Mouse (Mus musculus): ENCODE measurements at regions not wholly inside any gene's neighbourhood (a gene's known extent, or its start where the extent isn't known, plus 50 kb on each side); places are given as distances from the start of the nearest gene placed in this dataset.

DNA sequence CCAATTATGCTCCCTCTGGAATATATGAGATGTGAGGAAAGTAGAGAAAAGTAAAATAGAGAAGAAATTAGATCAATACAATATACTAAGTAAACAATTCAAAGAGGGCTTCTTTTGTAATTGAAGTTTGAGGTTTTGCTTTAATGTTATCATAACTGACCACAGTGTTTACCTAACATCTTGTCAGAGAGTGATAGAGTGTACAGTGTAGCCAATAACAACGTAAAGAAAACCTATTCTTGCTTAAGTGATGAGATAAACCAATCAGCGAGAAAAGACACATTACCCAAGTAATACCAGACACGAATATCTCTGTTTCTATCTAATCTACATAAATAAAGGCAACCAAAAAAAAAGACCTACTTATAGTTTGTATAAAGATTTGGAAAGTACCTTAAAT lies 577.0 kb downstream of the Efna5 start:
- 45% methylated on average over 3 of the region's 3 CpGs for whole genome bisulfite sequencing

DNA sequence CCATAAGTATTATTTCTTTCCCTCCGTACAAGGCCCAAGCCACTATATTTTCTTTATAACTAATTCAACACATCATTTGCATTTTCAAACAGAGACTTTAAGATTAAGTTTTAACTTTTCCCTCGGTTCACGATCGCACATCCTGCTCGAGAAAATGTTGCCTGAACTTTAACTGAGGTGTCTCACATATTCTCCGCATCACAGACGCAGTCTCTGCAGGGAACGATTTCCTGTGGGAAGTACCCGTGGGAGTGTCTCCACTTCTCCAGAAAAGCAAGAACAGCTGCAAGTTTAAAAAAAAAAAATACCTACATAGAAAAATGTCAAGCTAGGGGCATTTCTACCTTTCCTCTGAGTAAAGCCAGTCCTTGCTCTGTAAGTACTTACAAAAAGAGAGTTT lies 581.2 kb downstream of the Efna5 start:
- no peaks in the 10 kb centered on the region for H3K36me3 ChIP-seq (ENCODE audit: control insufficient read depth, insufficient read depth, low read length)
- no peak overlapping the region for H3K4me2 ChIP-seq (ENCODE audit: low read depth, low read length)
- no peak overlapping the region for H3K4me3 ChIP-seq (ENCODE audit: low read length)
- H3K27me3 ChIP-seq (replicated peaks; ENCODE audit: control insufficient read depth, insufficient read depth, low read length): no peaks in the 10 kb centered on the region
- H3K27ac ChIP-seq (ENCODE audit: low read length): no peak overlapping the region
- no peak for ATAC-seq
- no peak overlapping the region for H3K9ac ChIP-seq (ENCODE audit: low read depth, low read length)
- no peaks in the 10 kb centered on the region for H3K9me3 ChIP-seq (ENCODE audit: control insufficient read depth, low read length)
- 64% methylated on average over 9 of the region's 9 CpGs for WGBS
- H3K4me1 ChIP-seq (ENCODE audit: control insufficient read depth, insufficient read depth, low read length): no peaks in the 10 kb centered on the region

More for the DNA sequence above, 577.0 kb downstream of the Efna5 start:
- Histone ChIP-seq H3K9ac (ENCODE audit: low read depth, low read length) (no peak overlapping the region), H3K9me3 (ENCODE audit: control insufficient read depth, low read length) (no peaks in the 10 kb centered on the region), H3K36me3 (ENCODE audit: control insufficient read depth, insufficient read depth, low read length) (no peaks in the 10 kb centered on the region), H3K27me3 (replicated peaks; ENCODE audit: control insufficient read depth, insufficient read depth, low read length) (no peaks in the 10 kb centered on the region), H3K4me1 (ENCODE audit: control insufficient read depth, insufficient read depth, low read length) (no peaks in the 10 kb centered on the region), H3K4me3 (ENCODE audit: low read length) (no peak overlapping the region), H3K4me2 (ENCODE audit: low read depth, low read length) (no peak overlapping the region), H3K27ac (ENCODE audit: low read length) (no peak overlapping the region)
- ATAC-seq: no peak

DNA sequence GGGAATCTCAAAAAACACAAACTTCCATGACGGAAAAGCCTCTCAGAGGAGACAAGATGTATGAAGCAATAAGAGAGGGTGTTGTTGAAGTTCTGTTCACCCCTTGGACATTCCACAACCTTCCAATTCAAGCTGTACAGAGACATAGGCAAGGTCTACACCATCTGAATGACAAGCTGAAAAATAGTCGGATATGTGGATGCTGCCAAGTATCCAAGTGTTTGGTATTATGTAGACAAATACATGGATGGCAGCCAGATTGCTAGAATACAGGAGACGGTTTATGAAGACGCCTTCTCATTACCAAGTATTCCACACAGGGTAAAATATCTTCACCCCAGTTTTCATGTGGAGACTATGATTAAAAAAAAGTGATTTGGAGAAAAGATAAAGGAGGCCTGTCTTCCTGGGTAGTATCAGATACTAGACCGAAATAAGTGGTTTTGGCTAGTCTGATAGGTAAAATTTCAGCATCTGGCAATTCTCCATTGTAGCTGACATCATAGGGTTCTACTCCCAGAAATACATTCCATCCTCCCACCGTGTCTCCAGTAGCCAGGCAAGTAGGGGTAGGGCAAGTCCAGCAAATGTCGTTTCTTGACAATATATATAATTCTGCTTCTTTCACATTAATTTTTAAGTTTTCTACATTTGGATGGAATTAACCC lies 583.6 kb downstream of the Efna5 start:
- Histone ChIP-seq H3K4me3 (ENCODE audit: low read length) (no peak overlapping the region), H3K36me3 (ENCODE audit: control insufficient read depth, insufficient read depth, low read length) (no peaks in the 10 kb centered on the region), H3K4me2 (ENCODE audit: low read depth, low read length) (no peak overlapping the region), H3K9me3 (ENCODE audit: control insufficient read depth, low read length) (no peaks in the 10 kb centered on the region), H3K27ac (ENCODE audit: low read length) (no peak overlapping the region), H3K4me1 (ENCODE audit: control insufficient read depth, insufficient read depth, low read length) (no peaks in the 10 kb centered on the region), H3K27me3 (replicated peaks; ENCODE audit: control insufficient read depth, insufficient read depth, low read length) (no peaks in the 10 kb centered on the region), H3K9ac (ENCODE audit: low read depth, low read length) (no peak overlapping the region)
- 79% methylated on average over 7 of the region's 7 CpGs for WGBS
- ATAC-seq: no peak

DNA sequence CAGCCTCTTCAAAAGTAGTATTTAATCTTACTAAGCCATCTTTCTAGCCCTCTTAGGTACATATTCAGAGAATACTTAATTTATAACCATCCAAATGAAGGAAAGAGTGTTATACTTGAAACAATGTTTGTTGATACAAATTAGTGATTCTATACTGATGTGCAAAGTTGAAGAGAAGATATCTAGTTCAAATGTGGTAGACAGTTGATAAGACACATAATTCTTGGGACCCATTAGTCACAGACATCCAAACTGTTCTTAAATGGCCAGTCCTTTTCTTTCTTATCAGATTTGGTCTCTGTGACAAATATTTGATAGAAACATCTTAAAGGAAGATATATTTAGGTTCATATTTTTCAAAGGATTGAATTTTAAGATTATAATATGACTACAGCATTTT lies 585.7 kb downstream of the Efna5 start:
- Histone ChIP-seq H3K4me1 (ENCODE audit: control insufficient read depth, insufficient read depth, low read length) (no peaks in the 10 kb centered on the region), H3K4me2 (ENCODE audit: low read depth, low read length) (no peak overlapping the region), H3K27me3 (replicated peaks; ENCODE audit: control insufficient read depth, insufficient read depth, low read length) (no peaks in the 10 kb centered on the region), H3K27ac (ENCODE audit: low read length) (no peak overlapping the region), H3K36me3 (ENCODE audit: control insufficient read depth, insufficient read depth, low read length) (no peaks in the 10 kb centered on the region), H3K4me3 (ENCODE audit: low read length) (no peak overlapping the region), H3K9me3 (ENCODE audit: control insufficient read depth, low read length) (no peaks in the 10 kb centered on the region), H3K9ac (ENCODE audit: low read depth, low read length) (no peak overlapping the region)
- ATAC-seq: no peak

DNA sequence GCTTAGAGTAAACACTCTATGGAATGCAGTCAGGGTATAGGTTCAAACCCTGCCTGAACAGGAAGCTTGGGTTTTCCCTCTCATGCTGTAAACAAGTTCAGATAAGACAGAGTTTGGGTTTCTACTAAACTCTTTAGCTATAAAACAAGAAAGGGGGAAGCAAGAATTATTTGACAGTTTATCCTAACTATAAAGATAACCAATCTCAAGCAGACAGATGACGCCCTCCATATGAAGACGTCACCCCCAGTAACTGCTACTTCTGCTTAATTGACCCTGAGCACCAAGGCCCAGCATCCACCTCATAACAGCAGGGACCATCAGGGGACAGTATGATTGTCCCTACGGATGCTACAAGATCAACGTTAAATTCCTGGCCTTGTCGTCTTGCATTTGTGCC lies 588.4 kb downstream of the Efna5 start:
- no peak overlapping the region for H3K4me2 ChIP-seq (ENCODE audit: low read depth, low read length)
- 75% methylated on average over 5 of the region's 5 CpGs for WGBS
- no peak overlapping the region for H3K9ac ChIP-seq (ENCODE audit: low read depth, low read length)
- no peak overlapping the region for H3K4me3 ChIP-seq (ENCODE audit: low read length)
- no peak for ATAC-seq
- no peaks in the 10 kb centered on the region for H3K9me3 ChIP-seq (ENCODE audit: control insufficient read depth, low read length)
- H3K27me3 ChIP-seq (replicated peaks; ENCODE audit: control insufficient read depth, insufficient read depth, low read length): no peaks in the 10 kb centered on the region
- H3K36me3 ChIP-seq (ENCODE audit: control insufficient read depth, insufficient read depth, low read length): no peaks in the 10 kb centered on the region
- H3K4me1 ChIP-seq (ENCODE audit: control insufficient read depth, insufficient read depth, low read length): no peaks in the 10 kb centered on the region
- no peak overlapping the region for H3K27ac ChIP-seq (ENCODE audit: low read length)

DNA sequence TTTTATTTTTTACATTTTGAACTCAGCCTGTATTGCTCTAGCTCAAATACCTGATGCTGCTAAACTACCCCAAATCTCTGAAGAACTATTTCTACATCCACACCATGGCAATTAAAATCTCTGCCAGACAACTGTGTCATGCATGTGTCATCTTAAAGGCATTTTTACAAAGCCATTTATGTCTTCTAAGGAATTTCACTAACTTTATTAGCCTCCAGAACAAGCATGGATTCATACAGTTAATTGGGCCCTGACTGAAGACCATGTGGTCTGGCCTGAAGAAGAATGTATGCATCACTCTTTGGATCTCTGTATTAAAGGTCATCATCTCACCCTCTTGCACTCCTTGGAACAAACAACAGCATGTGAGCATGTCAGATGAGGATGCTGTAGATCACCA lies 593.5 kb downstream of the Efna5 start:
- Histone ChIP-seq H3K4me2 (ENCODE audit: low read depth, low read length) (no peak overlapping the region), H3K4me3 (ENCODE audit: low read length) (no peak overlapping the region), H3K36me3 (ENCODE audit: control insufficient read depth, insufficient read depth, low read length) (no peaks in the 10 kb centered on the region), H3K9ac (ENCODE audit: low read depth, low read length) (no peak overlapping the region), H3K9me3 (ENCODE audit: control insufficient read depth, low read length) (no peaks in the 10 kb centered on the region), H3K27ac (ENCODE audit: low read length) (no peak overlapping the region), H3K4me1 (ENCODE audit: control insufficient read depth, insufficient read depth, low read length) (no peaks in the 10 kb centered on the region), H3K27me3 (replicated peaks; ENCODE audit: control insufficient read depth, insufficient read depth, low read length) (no peaks in the 10 kb centered on the region)
- ATAC-seq: no peak

DNA sequence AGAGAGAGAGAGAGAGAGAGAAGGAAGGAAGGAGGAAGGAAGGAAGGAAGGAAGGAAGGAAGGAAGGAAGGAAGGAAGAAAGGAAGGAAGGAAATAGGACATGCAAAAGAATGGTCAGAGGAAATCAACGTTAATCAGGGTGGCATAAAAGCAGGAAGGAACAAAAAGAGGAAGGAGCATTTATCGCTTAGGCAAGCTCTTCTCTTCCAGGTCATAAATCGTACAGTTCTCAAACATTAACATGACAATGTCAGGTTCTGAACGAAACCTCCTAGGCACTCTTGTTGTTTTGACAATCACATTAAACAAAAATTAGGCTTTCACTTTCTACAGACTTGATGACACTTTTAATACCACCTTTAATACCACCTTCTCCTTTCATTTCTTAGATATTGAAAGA lies 594.0 kb downstream of the Efna5 start:
- Histone ChIP-seq H3K27ac (ENCODE audit: low read length) (no peak overlapping the region), H3K4me2 (ENCODE audit: low read depth, low read length) (no peak overlapping the region), H3K4me1 (ENCODE audit: control insufficient read depth, insufficient read depth, low read length) (no peaks in the 10 kb centered on the region), H3K36me3 (ENCODE audit: control insufficient read depth, insufficient read depth, low read length) (no peaks in the 10 kb centered on the region), H3K9me3 (ENCODE audit: control insufficient read depth, low read length) (no peaks in the 10 kb centered on the region), H3K4me3 (ENCODE audit: low read length) (no peak overlapping the region), H3K27me3 (replicated peaks; ENCODE audit: control insufficient read depth, insufficient read depth, low read length) (no peaks in the 10 kb centered on the region), H3K9ac (ENCODE audit: low read depth, low read length) (no peak overlapping the region)
- no peak for ATAC-seq
- 71% methylated on average over 4 of the region's 4 CpGs for WGBS

DNA sequence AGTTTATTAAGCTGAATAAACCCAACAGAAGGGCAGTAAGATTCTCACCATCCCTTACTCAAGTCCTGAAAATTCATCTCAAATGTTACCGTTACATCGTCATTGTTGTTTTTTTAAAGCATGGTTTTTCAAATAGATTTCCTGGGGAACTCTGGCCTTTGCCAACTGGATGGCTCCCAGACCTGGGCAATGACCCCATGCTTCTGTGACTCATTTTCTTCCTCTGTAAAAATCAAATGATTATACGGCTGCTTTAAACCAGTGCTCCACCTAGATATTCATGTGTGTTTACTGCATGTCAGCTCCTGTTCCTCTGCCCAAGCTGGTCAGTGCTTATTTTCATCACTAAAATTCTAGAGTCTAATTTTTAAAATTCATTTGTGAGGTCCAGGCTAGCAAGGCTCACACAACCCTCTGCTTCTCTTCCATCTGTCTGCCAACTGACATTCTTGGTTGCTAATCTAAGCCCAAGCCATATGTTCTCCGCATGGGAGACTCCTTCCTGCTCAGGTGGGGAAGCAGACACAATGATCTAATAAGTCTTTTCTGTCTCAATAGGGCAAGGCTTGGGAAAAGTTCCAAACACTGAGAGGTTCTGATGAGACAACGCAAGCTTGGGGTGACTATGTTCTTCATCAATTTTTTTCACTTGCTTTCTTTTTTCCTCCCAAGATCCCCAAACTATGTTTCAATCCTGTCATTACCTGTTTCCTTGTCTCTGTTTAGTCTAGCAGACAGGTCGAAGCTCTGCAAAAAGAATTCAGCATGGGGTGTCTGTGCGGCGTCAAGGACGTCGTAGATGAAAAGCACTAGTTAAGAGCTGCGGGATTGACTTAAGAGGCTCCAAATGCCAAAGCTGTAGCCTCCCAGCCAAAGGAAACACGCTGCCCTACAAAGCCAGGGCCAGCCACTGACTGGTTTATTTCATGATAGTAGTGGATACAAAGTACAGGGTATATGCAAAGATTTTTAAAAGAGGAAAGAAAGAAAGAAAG lies 594.7 kb downstream of the Efna5 start:
- no peaks in the 10 kb centered on the region for H3K4me1 ChIP-seq (ENCODE audit: control insufficient read depth, insufficient read depth, low read length)
- H3K36me3 ChIP-seq (ENCODE audit: control insufficient read depth, insufficient read depth, low read length): no peaks in the 10 kb centered on the region
- no peak overlapping the region for H3K9ac ChIP-seq (ENCODE audit: low read depth, low read length)
- ATAC-seq: no peak
- no peaks in the 10 kb centered on the region for H3K9me3 ChIP-seq (ENCODE audit: control insufficient read depth, low read length)
- no peak overlapping the region for H3K4me3 ChIP-seq (ENCODE audit: low read length)
- WGBS: 66% methylated on average over 12 of the region's 12 CpGs
- no peaks in the 10 kb centered on the region for H3K27me3 ChIP-seq (replicated peaks; ENCODE audit: control insufficient read depth, insufficient read depth, low read length)
- no peak overlapping the region for H3K4me2 ChIP-seq (ENCODE audit: low read depth, low read length)
- no peak overlapping the region for H3K27ac ChIP-seq (ENCODE audit: low read length)

DNA sequence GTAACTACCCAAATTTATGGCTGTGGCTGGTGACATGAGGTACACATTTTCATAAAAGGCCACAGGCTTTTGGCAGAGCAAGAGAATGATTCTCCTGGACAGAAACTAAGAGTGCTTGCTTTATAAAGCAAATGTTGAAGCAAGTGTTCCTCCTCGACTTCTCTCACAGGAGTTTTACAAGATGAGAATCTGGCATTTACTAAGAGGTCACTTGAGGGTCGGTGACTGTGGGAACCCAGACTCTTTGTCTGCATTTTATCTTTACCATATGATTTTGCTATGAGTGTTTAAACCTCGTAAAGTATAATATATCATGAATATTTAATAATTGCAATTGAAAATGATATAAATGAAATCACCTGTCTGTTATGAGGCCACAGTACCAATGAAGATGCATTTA lies 600.9 kb downstream of the Efna5 start:
- WGBS: 44% methylated on average over 3 of the region's 3 CpGs

More for the DNA sequence above, 600.9 kb downstream of the Efna5 start:
- no peaks in the 10 kb centered on the region for H3K27me3 ChIP-seq (replicated peaks; ENCODE audit: control insufficient read depth, insufficient read depth, low read length)
- H3K4me2 ChIP-seq (ENCODE audit: low read depth, low read length): no peak overlapping the region
- H3K9ac ChIP-seq (ENCODE audit: low read depth, low read length): no peak overlapping the region
- no peaks in the 10 kb centered on the region for H3K9me3 ChIP-seq (ENCODE audit: control insufficient read depth, low read length)
- no peak overlapping the region for H3K4me3 ChIP-seq (ENCODE audit: low read length)
- ATAC-seq: no peak
- no peak overlapping the region for H3K27ac ChIP-seq (ENCODE audit: low read length)
- H3K36me3 ChIP-seq (ENCODE audit: control insufficient read depth, insufficient read depth, low read length): no peaks in the 10 kb centered on the region
- H3K4me1 ChIP-seq (ENCODE audit: control insufficient read depth, insufficient read depth, low read length): no peaks in the 10 kb centered on the region
